Mouse (Mus musculus) MEL (cell line): ENCODE measurements around the gene Ramp2. TPM values are rescaled to one million over a fixed set of nuclear protein-coding genes. Genes with fewer than 3 reads are reported as not detected.

ENCODE experiments used
- DNase-seq: peaks from one replicate; pipeline ENCODE4 v3.0.0; 2011; ENCODE audit warnings: low read depth, low spot score
- H3K27ac ChIP-seq: 2 replicates; pipeline ENCODE4 v1.5.1; 2012; ENCODE audit warnings: low read depth, mild to moderate bottlenecking, control low read depth, low read length, moderate library complexity; ENCODE audit not compliant: control insufficient read depth
- H3K27me3 ChIP-seq, 2 experiments: fragments of 150-350 bp in 1 of 2; sonication (generic) in 1 of 2; 2 replicates each; pipeline ENCODE4 v1.6.1; 2012; ENCODE audit warnings: low read length in 2 of 2, mild to moderate bottlenecking in 2 of 2, improper control_type of control experiment in 1 of 2, moderate library complexity in 1 of 2; ENCODE audit not compliant: insufficient read depth in 2 of 2, control insufficient read depth in 1 of 2
- H3K36me3 ChIP-seq, 2 experiments: 2 replicates each; pipeline ENCODE4 v1.6.1; 2012 to 2014; ENCODE audit warnings: low read length in 2 of 2, improper control_type of control experiment in 1 of 2, inconsistent platforms in 1 of 2, mild to moderate bottlenecking in 1 of 2; ENCODE audit not compliant: insufficient read depth in 2 of 2, control insufficient read depth in 1 of 2
- H3K4me1 ChIP-seq, 2 experiments: fragments of 150-350 bp in 1 of 2; sonication (generic) in 1 of 2; 2 replicates each; pipeline ENCODE4 v1.6.1; 2012; ENCODE audit warnings: low read length in 2 of 2, improper control_type of control experiment in 1 of 2, mild to moderate bottlenecking in 1 of 2; ENCODE audit not compliant: insufficient read depth in 2 of 2, control insufficient read depth in 1 of 2
- H3K4me3 ChIP-seq, 2 experiments: fragments of 150-350 bp in 1 of 2; sonication (generic) in 1 of 2; 2 replicates each; pipeline ENCODE4 v1.5.1; 2012; ENCODE audit warnings: low read depth in 2 of 2, low read length in 2 of 2, mild to moderate bottlenecking in 2 of 2, moderate library complexity in 2 of 2, control low read depth in 1 of 2, improper control_type of control experiment in 1 of 2; ENCODE audit not compliant: control insufficient read depth in 1 of 2, insufficient read depth in 1 of 2
- H3K79me2 ChIP-seq: 2 replicates; pipeline ENCODE4 v1.6.1; 2012; ENCODE audit warnings: mild to moderate bottlenecking, low read length, moderate library complexity; ENCODE audit not compliant: control insufficient read depth, poor library complexity, insufficient read depth
- H3K9ac ChIP-seq: 2 replicates; pipeline ENCODE4 v1.6.1; 2012; ENCODE audit warnings: low read depth, mild to moderate bottlenecking, control low read depth, low read length, moderate library complexity; ENCODE audit not compliant: control insufficient read depth, poor library complexity, severe bottlenecking
- H3K9me3 ChIP-seq: fragments of 150-350 bp; sonication (generic); replicated peaks from 2 replicates; pipeline ENCODE4 v1.6.1; 2012; ENCODE audit warnings: mild to moderate bottlenecking, low read length, improper control_type of control experiment, moderate library complexity; ENCODE audit not compliant: insufficient read depth
- CHD1 ChIP-seq: IDR thresholded peaks from 2 replicates; pipeline ENCODE4 v1.6.1; 2012; ENCODE audit warnings: low read depth, mild to moderate bottlenecking, inconsistent platforms, low read length, improper control_type of control experiment
- E2F4 ChIP-seq: IDR thresholded peaks from 2 replicates; pipeline ENCODE4 v1.6.1; 2011; ENCODE audit warnings: low read depth, low read length, improper control_type of control experiment, borderline replicate concordance
- EP300 ChIP-seq, 2 experiments: IDR thresholded peaks; 2 replicates each; pipeline ENCODE4 v1.6.1; 2011; ENCODE audit warnings: improper control_type of control experiment in 2 of 2, low read length in 2 of 2, low read depth in 1 of 2, mild to moderate bottlenecking in 1 of 2
- GABPA ChIP-seq: IDR thresholded peaks from 2 replicates; pipeline ENCODE4 v1.6.1; 2012; ENCODE audit warnings: low read depth, mild to moderate bottlenecking, inconsistent platforms, low read length, improper control_type of control experiment, moderate library complexity
- GATA1 ChIP-seq: IDR thresholded peaks from 2 replicates; pipeline ENCODE4 v1.6.1; 2011; ENCODE audit warnings: low read depth, low read length, improper control_type of control experiment
- KAT2A ChIP-seq: conservative IDR thresholded peaks from 2 replicates; pipeline ENCODE4 v1.6.1; 2012; ENCODE audit warnings: low read depth, low read length, improper control_type of control experiment, inconsistent platforms
- MAFK ChIP-seq: IDR thresholded peaks from 2 replicates; pipeline ENCODE4 v1.6.1; 2011; ENCODE audit warnings: low read depth, mild to moderate bottlenecking, low read length, improper control_type of control experiment, borderline replicate concordance
- MAZ ChIP-seq: IDR thresholded peaks from 2 replicates; pipeline ENCODE4 v1.6.1; 2012; ENCODE audit warnings: low read depth, mild to moderate bottlenecking, inconsistent platforms, low read length, improper control_type of control experiment
- MYB ChIP-seq: IDR thresholded peaks from 2 replicates; pipeline ENCODE4 v1.6.1; 2011; ENCODE audit warnings: mild to moderate bottlenecking, low read depth, low read length, improper control_type of control experiment
- NRF1 ChIP-seq: IDR thresholded peaks from 2 replicates; pipeline ENCODE4 v1.6.1; 2014; ENCODE audit warnings: low read depth, mild to moderate bottlenecking, inconsistent platforms, low read length, improper control_type of control experiment, moderate library complexity; ENCODE audit not compliant: poor library complexity, insufficient read depth, severe bottlenecking
- POLR2AphosphoS5 ChIP-seq: IDR thresholded peaks from 2 replicates; pipeline ENCODE4 v1.6.1; 2012; ENCODE audit warnings: low read depth, borderline replicate concordance, mild to moderate bottlenecking, inconsistent platforms, low read length, moderate library complexity, mixed read lengths
- RAD21 ChIP-seq: IDR thresholded peaks from 2 replicates; pipeline ENCODE4 v1.6.1; 2011; ENCODE audit warnings: mild to moderate bottlenecking, low read depth, low read length, improper control_type of control experiment
- RCOR1 ChIP-seq: IDR thresholded peaks from 2 replicates; pipeline ENCODE4 v1.6.1; 2012; ENCODE audit warnings: low read depth, mild to moderate bottlenecking, inconsistent platforms, low read length, improper control_type of control experiment
- SIN3A ChIP-seq: IDR thresholded peaks from 2 replicates; pipeline ENCODE4 v1.6.1; 2012; ENCODE audit warnings: low read length, improper control_type of control experiment, inconsistent platforms
- SMC3 ChIP-seq: IDR thresholded peaks from 2 replicates; pipeline ENCODE4 v1.6.1; 2011; ENCODE audit warnings: low read depth, low read length, improper control_type of control experiment
- USF1 ChIP-seq: IDR thresholded peaks from 2 replicates; pipeline ENCODE4 v1.6.1; 2014; ENCODE audit warnings: low read depth, mild to moderate bottlenecking, inconsistent platforms, low read length, improper control_type of control experiment, moderate library complexity
- ZKSCAN1 ChIP-seq: IDR thresholded peaks from 2 replicates; pipeline ENCODE4 v1.6.1; 2012; ENCODE audit warnings: low read depth, mild to moderate bottlenecking, inconsistent platforms, low read length, improper control_type of control experiment, moderate library complexity
- polyA plus RNA-seq, 2 experiments: library from polyadenylated mRNA; stranded (reverse) in 1 of 2; unstranded in 1 of 2; fragments of >175 nt in 1 of 2; fragments of >200 nt in 1 of 2; gene quantifications; 2 replicates each; pipeline versions ENCODE4 v1.2.1 to v1.2.4; 2012; ENCODE audit warnings: low replicate concordance in 2 of 2, low read depth in 1 of 2; ENCODE audit not compliant: insufficient read length in 2 of 2, insufficient read depth in 1 of 2, missing spikeins in 1 of 2
- total RNA-seq: library from RNA; depleted of rRNA; stranded (reverse); fragments of 300-350 nt; gene quantifications from 2 replicates; pipeline ENCODE4 v1.2.3, GENCODE M21; 2012

Gene Ramp2
- total and polyA plus RNA-seq, 3 experiments: 0.12 TPM; not detected in 2

DNA sequence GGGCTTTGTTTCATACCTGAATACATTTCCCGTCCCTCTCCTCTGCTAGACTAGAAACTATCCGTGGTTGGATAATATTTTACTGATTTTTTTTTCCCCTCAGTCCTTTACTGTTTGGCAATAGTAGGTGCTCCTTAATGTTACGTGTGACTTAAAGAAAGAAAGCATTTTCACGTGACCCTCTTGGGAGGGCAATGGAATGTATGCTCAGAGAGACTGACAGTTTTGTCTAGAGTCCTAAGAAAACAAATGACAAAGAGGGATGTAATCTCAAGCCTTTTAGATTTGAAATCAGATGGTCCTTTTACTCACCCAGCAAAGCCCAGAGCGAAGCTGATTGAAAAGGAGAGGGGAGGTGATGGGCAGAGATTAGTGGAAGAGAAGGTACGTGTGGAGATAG is 20.1 kb downstream of the Ramp2 start:
- Histone ChIP-seq H3K9me3 (no peaks in the 10 kb centered on the region), H3K4me1 (peaks cover 0 to 13% of the 10 kb centered on the region in 2 experiments; a peak in 2 of 4 replicates), H3K4me3 (no peak overlapping the region), H3K9ac (no peak overlapping the region), H3K79me2 (no peaks in the 10 kb centered on the region), H3K36me3 (peaks cover 0 to 2% of the 10 kb centered on the region in 2 experiments; a peak in 1 of 4 replicates), H3K27ac (no peak overlapping the region)
- TF ChIP-seq NRF1 (no peak), USF1 (no peak), MAFK (no peak), MAZ (no peak), KAT2A (no peak), ZKSCAN1 (no peak), MYB (no peak), SMC3 (no peak), CHD1 (no peak), POLR2AphosphoS5 (no peak), RAD21 (no peak), GABPA (no peak)
- TF ChIP-seq, all 39 proteins: peak for 0
- no peak for DNase-seq
- no peaks in the 10 kb centered on the region; a peak in 1 of 4 replicates for H3K27me3 ChIP-seq

DNA sequence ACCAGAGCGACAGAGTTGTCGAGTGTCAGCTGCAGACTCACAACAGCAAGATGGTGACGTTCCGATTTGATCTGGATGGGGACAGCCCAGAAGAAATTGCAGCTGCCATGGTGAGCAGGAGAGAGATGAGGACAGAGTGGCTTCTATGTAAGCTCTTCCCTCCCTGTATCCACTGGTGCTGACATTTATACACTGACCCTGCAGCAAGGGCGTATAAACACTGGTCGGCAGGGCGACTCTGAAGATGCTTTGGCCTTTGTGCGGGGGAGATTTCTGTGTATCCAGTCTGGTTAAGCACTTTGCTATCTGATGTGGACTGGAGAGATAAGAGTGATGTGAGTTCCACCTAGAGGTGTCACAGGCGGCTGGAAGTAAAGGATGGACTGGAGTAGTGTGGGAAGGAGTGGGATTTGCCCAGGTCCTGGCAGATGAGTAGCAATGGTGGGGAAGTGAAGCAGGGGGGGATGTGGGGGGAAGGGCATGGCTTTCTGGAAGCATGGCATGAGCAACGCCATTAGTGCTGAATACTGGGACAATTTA is 23.8 kb downstream of the Ramp2 start:
- DNase-seq: peak; percentile 47
- no peaks in the 10 kb centered on the region; a peak in 1 of 4 replicates for H3K36me3 ChIP-seq
- no peak overlapping the region for H3K9ac ChIP-seq
- no peaks in the 10 kb centered on the region for H3K27me3 ChIP-seq
- no peak overlapping the region for H3K4me3 ChIP-seq
- H3K27ac ChIP-seq: no peak overlapping the region
- H3K4me1 ChIP-seq: peaks cover 0 to 9% of the 10 kb centered on the region in 2 experiments; a peak in 1 of 4 replicates
- TF ChIP-seq EP300 (IDR thresholded peaks at IDR 0.05; ENCODE audit: low read depth in 1 of 2, low read length in 2 of 2) (peak; percentile 4 to 10; a peak in 1 of 4 replicates), SIN3A (peak; percentile 42), GATA1 (peak; percentile 88), RCOR1 (0 out of 2 replicates have a peak, but pooled peaks have one; percentile 8), E2F4 (no peak)
- TF ChIP-seq, all 39 proteins: peak for 4
- no peaks in the 10 kb centered on the region for H3K9me3 ChIP-seq
- H3K79me2 ChIP-seq: no peaks in the 10 kb centered on the region
